Mouse (Mus musculus) lung, adult 2 months (tissue): ENCODE results near the gene Elp5.

ENCODE experiments used
- CTCF ChIP-seq: fragments of 200-500 bp; IDR thresholded peaks from 2 replicates; pipeline ENCODE4 v1.5.1; 2011; ENCODE audit warnings: mild to moderate bottlenecking, low read length, control low read depth; ENCODE audit not compliant: insufficient read depth
- POLR2A ChIP-seq: fragments of 200-500 bp; IDR thresholded peaks from 2 replicates; pipeline ENCODE4 v1.6.1; 2011; ENCODE audit warnings: low read depth, mild to moderate bottlenecking, control low read depth, low read length, borderline replicate concordance; ENCODE audit errors: extremely low read depth

DNA sequence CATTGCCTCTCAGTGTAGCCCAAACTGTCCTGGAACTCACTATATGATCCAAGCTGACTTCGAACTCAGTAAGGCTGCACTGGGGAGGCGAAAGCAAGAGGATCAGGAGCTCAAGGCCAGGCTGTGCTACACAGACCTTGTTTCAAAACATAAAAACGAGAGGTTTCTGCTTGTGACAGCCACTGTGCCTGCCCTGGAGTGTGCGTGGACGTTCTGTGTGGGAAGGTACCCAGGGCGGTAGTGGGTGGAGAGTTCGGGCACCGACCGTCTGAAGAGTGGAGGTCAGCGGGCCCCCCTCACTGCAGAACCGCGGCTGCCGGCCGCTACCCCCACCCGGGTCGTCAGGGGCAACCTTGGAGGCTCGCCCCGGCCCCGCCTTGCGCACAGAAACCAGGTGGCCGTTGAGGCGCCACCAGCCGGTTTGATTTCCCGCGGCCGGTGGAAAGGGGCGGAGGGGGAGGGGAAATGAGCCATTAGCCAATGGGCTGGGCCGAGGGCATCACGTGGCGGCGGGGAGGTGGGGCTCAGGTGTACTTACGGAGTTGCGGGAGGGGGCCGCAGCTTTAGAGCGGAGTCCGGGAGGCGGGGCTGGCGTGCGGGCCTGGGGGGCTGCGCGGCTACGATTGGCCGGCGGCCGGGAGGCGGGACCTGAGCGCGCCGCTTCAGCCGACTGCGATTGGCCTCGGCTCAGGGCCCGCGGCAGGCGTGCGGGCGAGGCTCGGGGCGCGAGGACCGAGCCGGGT lies 47.0 kb downstream of the Elp5 start, which contains the start of gene Ybx2:
- TF ChIP-seq POLR2A (no peak), CTCF (no peak)
